Mouse (Mus musculus): ENCODE data around the gene Obox2.
"Not testable (repeated sequence)": the region's sequence is repeated elsewhere in the genome, so short reads cannot be mapped to it uniquely, and the experiment has no call there.

The Obox2 gene

DNA sequence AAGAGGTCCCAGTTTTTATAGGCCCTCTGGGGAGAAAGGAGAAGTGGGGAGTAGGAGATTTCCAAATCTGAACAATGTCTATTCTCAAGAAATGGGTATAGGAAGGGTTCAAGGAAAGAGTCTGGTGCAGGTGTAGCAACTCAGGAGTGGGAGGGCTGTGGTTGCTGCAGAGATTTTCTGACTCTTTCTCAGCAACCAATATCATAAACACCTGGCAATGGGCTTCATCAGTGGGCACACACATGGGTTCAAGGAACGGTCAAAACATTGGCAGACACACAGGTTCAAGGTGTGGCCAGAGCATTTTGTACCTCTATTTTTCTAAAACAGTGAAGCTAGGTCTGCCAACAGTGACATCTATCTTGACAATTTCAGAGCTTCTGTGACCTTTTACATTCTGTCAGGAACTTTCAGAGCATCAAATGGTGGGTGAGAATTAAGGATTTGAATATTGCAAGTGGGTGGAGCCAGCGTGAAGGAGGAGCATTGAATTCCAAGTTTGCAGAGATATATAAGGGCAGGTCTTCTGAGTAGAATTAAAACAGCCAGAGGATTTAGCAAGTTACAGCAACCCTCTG is at the start of gene Obox2, which contains the start of gene Obox1:
Gene Obox2 (plus strand): TSS at position 301 of the 578 bp plus-strand sequence.
Gene Obox1 (plus strand): TSS at position 528 of the 578 bp plus-strand sequence.
- not testable (repeated sequence) for DNase-seq (ENCODE audit: low spot score)

DNA sequence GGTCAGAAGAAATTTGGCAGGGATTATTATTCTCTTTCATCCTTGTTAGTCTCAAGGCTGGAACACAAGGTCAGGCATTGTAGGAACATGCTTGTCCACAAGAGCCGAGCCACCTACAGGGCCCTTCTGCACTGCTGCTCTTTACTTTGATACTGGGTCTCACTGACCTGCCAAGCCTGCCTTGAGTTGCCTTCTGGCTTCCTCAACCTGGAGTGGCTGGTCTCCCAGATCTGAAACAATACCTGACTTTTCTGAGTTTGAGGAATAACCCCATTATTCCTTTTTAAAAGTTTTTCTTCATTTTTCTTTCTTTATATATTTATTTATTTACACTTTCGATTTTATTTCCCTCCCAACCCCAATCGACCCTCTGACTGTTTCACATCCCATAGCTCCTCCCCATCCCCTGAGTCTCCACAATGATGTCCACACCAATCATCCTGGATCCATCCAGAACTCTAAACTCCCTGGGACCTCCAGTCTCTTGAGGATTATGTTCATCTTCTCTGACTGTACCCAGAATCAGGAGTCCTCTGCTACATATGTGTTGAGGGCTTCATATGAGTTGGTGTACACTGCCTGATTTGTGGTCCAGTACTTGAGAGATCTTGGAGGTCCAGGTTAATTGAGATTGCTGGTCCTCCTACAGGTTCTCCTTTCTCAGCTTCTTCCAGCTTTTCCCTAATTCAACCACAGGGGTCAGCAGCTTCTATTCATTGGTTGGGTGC is 10.8 kb downstream of the Obox2 start:
- DNase-seq (ENCODE audit: low spot score), result not testable (repeated sequence)

DNA sequence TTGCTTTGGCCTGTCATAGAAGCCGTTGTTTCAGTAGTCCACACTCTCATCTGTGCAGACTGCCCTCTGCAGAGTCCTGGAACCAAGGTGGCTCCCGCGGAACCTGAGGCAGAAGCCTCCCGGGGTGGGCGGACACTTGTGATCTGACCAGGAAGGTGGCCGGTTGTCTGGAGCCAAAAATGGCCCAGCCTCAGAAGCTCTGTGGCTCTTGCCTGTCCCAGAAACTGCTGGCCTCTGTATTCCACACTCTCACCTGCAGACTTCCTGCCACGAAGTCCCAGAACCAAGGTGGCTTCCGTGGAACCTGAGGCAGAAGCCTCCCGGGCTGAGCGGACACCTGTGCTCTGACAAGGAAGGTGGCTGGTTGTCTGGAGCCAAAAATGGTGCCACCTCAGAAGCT is 18.3 kb downstream of the Obox2 start:
- DNase-seq (ENCODE audit: low spot score), result not testable (repeated sequence)

DNA sequence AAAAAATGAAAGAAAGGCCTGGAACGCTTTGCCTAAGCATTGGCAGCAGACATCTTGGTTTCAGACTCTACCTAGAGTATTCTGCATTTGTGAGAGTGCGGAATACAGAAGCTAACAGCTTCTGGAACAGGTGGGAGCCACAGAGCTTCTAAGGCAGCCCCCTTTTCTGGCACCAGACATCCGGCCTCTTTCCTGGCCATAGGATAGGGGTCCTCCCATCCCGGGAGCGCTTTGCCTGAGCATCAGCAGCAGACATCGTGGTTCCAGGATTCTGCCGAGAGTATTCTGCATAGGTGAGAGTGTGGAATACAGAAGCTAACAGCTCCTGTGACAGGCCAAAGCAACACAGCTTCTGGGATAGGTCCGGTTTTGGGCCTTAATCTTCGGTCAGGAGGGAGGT is 29.5 kb downstream of the Obox2 start:
- not testable (repeated sequence) for DNase-seq (ENCODE audit: low spot score)

DNA sequence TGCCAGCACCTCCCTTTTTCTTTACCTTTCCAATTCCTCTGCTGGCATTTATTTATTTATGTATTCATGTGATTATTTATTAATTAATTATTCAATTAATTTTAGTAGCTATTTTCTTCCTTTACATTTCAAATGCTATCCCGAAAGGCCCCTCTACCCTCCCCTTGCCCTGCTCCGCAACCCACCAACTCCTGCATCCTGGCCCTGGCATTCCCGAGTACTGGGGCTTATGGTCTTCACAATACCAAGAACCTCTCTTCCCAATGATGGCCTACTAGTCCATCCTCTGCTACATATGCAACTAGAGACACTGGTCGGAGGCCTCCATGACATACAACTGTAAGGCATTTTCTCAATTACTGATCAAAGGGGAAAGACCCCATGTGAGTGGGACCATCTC is 37.0 kb downstream of the Obox2 start:
- DNase-seq (ENCODE audit: low spot score), result not testable (repeated sequence)
